Mouse (Mus musculus) embryonic facial prominence, embryonic 12.5 days (tissue): ENCODE data around the gene Mamstr. TPM values are rescaled to one million over a fixed set of nuclear protein-coding genes. Genes with fewer than 3 reads are reported as not detected.
A peak's percentile ranks its signal among the peaks of the same experiment; 100 is the strongest.

ENCODE experiments used
- ATAC-seq: fragments of 200-750 bp; cut with Nextera tagmentation; 2 replicates; pipeline ENCODE4 v1.8.0; 2017; ENCODE audit not compliant: insufficient number of reproducible peaks, insufficient read depth, low FRiP score, low TSS enrichment
- H3K27ac ChIP-seq: fragments of 300-500 bp; sonication (generic); 2 replicates; pipeline ENCODE4 v1.5.1; 2016; ENCODE audit warnings: mild to moderate bottlenecking
- H3K27me3 ChIP-seq: fragments of 300-500 bp; sonication (generic); 2 replicates; pipeline ENCODE4 v1.6.1; 2016; ENCODE audit warnings: mild to moderate bottlenecking, moderate library complexity
- H3K36me3 ChIP-seq: fragments of 300-500 bp; sonication (generic); 2 replicates; pipeline ENCODE4 v1.6.1; 2016; ENCODE audit warnings: mild to moderate bottlenecking
- H3K4me1 ChIP-seq: fragments of 300-500 bp; sonication (generic); 2 replicates; pipeline ENCODE4 v1.6.1; 2016
- H3K4me2 ChIP-seq: fragments of 300-500 bp; sonication (generic); replicated peaks from 2 replicates; pipeline ENCODE4 v1.6.1; 2016; ENCODE audit warnings: mild to moderate bottlenecking, moderate library complexity
- H3K4me3 ChIP-seq: fragments of 300-500 bp; sonication (generic); 2 replicates; pipeline ENCODE4 v1.5.1; 2016; ENCODE audit warnings: mild to moderate bottlenecking
- H3K9ac ChIP-seq: fragments of 300-500 bp; sonication (generic); 2 replicates; pipeline ENCODE4 v1.6.1; 2016; ENCODE audit warnings: mild to moderate bottlenecking, moderate library complexity
- H3K9me3 ChIP-seq: fragments of 300-500 bp; sonication (generic); 2 replicates; pipeline ENCODE4 v1.6.1; 2016; ENCODE audit warnings: mild to moderate bottlenecking, moderate library complexity
- WGBS: fragments of 180-500 bp; shearing (Covaris S2); methylation state at CpG from one replicate; pipeline ENCODE4 v1.1.7; 2016; 5-methylcytosine and 5-hydroxymethylcytosine counted together
- polyA plus RNA-seq: library from polyadenylated mRNA; unstranded; fragments of >200 nt; fragmentation: Nextera tagmentation; extraction: Ambion mirVana; gene quantifications from 2 replicates; pipeline ENCODE4 v1.2.1, GENCODE M21; 2016

The Mamstr gene
- polyA plus RNA-seq, 1 experiment from 2014 or later: 5.4 TPM

DNA sequence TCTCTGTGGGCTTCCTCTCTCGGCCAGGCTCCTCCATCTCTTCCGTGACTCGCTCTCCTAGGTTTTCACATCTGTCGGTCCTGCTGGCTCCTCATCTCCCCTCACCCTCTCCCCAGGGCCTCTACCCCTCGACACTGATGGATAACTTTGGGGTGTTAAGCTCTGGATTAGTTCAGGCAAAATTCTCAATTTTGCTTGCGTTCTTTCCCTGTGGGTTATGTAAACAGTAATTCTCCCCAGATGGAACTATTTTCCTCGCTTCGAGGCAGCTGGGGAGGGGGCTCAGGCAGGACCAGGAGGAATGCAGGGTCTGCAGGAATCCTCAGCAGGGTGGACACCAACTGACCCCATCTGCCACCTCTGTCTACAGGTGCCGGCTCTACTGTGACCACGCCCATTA is 46.0 kb downstream of the Mamstr start:
- Histone ChIP-seq H3K9ac (peak overlapping the region; percentile 19; the same call in 1 of the 2 replicates), H3K4me1 (peaks cover 26% of the 10 kb centered on the region), H3K9me3 (no peaks in the 10 kb centered on the region), H3K36me3 (no peaks in the 10 kb centered on the region), H3K27me3 (0 out of 2 replicates have a peak, but pooled peaks cover 6% of the 10 kb centered on the region), H3K4me3 (no peak overlapping the region), H3K4me2 (peak overlapping the region; percentile 23), H3K27ac (peak overlapping the region; percentile 80)
- no peak for ATAC-seq
- 24% methylated on average over 10 of the region's 10 CpGs for WGBS

DNA sequence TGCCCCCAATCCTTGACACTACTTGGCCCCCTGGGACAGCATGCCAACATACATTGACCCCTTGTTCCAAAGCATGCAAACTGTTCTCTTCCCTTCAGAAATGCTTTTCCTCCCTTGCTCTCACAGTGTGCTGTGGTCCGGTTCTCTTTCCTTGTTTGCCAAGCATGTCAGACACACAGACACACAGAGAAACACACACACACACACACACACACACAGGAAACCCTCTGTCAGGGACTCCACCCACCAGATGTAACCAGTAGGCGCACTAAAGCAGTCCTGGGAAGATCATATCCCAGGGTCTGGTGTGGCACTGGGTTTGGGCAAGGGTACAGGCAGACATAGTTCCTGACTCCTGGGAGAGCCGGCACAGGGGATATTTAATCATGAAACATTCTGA is 47.1 kb downstream of the Mamstr start:
- Histone ChIP-seq H3K4me1 (peaks cover 26% of the 10 kb centered on the region), H3K4me2 (no peak overlapping the region), H3K27ac (no peak overlapping the region), H3K27me3 (0 out of 2 replicates have a peak, but pooled peaks cover 6% of the 10 kb centered on the region), H3K9me3 (no peaks in the 10 kb centered on the region), H3K9ac (no peak overlapping the region), H3K4me3 (no peak overlapping the region), H3K36me3 (no peaks in the 10 kb centered on the region)
- WGBS: 66% methylated on average over 3 of the region's 3 CpGs
- no peak for ATAC-seq

DNA sequence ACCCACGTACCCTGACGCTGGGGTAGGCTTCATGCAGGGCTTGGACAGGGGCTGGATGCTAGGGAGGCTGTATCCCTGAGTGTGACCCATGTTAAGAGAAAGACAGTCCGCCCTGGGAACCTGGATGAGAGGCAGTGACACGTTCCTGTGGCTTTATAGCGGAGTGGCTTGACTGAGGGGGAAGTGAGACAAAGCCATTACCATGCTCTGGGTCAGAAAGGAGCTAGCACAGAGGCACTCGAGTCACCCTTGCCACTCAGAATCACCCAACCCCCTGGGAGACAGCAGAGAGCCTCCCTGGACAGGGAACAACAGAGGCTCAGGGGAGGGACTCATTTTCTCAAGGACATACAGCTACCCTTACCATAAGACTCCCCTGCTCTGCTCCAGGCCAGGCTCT is 49.3 kb downstream of the Mamstr start:
- Histone ChIP-seq H3K9me3 (no peaks in the 10 kb centered on the region), H3K27me3 (0 out of 2 replicates have a peak, but pooled peaks cover 6% of the 10 kb centered on the region), H3K4me3 (no peak overlapping the region), H3K36me3 (no peaks in the 10 kb centered on the region), H3K9ac (no peak overlapping the region), H3K4me2 (no peak overlapping the region), H3K27ac (no peak overlapping the region), H3K4me1 (peaks cover 28% of the 10 kb centered on the region)
- WGBS: 53% methylated on average over 6 of the region's 6 CpGs
- no peak for ATAC-seq

DNA sequence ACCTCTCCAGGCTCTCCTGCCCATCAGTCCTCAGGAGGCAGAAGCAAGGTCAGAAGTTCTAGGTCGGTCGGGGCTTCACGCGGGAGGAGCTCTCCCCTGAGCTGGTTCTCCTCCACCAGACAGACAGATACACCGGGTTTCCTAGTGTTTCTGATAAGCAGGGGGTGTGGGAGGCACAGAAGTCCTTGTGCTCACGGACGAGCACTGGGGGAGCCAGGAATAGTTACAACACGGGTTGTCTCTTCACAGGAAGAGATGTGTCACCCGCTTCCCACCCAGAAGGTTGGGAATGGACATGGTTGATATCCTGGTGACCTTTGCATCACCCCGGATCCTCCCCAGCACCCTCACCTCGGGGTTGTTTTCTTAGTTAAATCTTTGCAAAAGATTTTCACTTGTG is 50.0 kb downstream of the Mamstr start:
- no peaks in the 10 kb centered on the region for H3K36me3 ChIP-seq
- peaks cover 29% of the 10 kb centered on the region for H3K4me1 ChIP-seq
- H3K9me3 ChIP-seq: no peaks in the 10 kb centered on the region
- H3K27me3 ChIP-seq: 0 out of 2 replicates have a peak, but pooled peaks cover 3% of the 10 kb centered on the region
- no peak overlapping the region for H3K9ac ChIP-seq
- no peak for ATAC-seq
- no peak overlapping the region for H3K27ac ChIP-seq
- WGBS: 72% methylated on average over 11 of the region's 11 CpGs
- H3K4me2 ChIP-seq: no peak overlapping the region
- no peak overlapping the region for H3K4me3 ChIP-seq

DNA sequence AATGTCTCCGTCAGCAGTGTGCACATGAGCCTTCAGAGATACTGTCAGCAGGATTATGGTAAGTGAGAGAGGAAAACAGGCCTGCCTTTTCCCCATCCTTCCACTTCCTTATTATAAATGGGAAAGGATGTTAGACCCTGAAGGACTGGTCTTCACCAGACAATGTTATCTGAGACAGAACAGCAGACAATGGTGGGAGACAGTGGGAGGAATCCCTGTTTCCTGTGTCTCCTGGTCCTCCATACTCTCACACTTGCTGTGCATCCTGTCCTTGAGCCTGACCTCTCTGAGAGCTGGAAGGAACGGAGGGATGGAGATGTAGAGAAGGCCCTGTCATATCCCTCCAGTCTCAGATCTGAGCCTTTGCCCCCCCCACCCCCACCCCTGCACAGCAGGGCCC is 52.6 kb downstream of the Mamstr start:
- H3K4me1 ChIP-seq: peaks cover 20% of the 10 kb centered on the region
- no peak overlapping the region for H3K9ac ChIP-seq
- 93% methylated on average over 2 of the region's 2 CpGs for whole genome bisulfite sequencing
- no peak overlapping the region for H3K4me3 ChIP-seq
- no peak overlapping the region for H3K27ac ChIP-seq
- H3K27me3 ChIP-seq: no peaks in the 10 kb centered on the region
- H3K36me3 ChIP-seq: no peaks in the 10 kb centered on the region
- H3K4me2 ChIP-seq: no peak overlapping the region
- no peaks in the 10 kb centered on the region for H3K9me3 ChIP-seq
- ATAC-seq: no peak

DNA sequence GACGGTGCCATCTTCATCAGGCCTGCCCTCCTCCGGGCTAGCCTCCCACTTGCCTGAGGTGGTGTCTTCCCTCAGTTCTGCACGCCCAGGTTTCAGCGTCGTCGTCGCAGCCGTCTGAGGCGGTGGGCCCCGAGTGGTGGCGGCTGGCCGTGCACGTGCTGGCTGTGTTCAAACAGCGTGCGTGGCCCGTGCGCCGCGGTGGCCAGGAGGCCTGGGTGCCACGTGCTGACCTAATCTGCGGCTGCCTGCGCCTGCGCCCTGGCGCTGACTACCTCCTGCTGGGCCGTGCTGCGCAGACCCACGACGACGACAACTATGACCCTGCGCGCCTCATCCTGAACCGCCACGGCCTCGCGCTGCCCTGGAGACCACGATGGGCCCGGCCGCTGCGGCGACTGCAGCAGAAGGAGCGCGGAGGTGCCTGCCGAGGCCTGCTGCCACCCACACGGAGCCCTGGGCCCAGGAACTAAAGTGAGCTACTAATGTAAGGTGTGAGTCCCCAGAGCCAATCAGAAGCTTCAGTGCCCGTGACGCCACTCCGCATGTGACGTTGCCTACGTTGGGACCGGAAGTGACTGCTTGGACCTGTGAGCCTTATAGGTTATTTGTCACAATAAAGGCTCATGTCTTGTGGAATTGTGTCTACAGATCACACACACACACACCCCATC is 54.3 kb downstream of the Mamstr start, which contains the start of gene Sec1:
Sec1 (minus strand) TSS at position 482 of the 671 bp plus-strand sequence.
- Histone ChIP-seq H3K27ac (peak within 1 kb of the TSS; percentile 76), H3K36me3 (no peaks in the 10 kb centered on the region), H3K4me3 (no peak within 1 kb of the TSS), H3K4me2 (no peak within 1 kb of the TSS), H3K27me3 (peaks cover 9% of the 10 kb centered on the region), H3K9ac (no peak within 1 kb of the TSS), H3K4me1 (peaks cover 20% of the 10 kb centered on the region), H3K9me3 (no peaks in the 10 kb centered on the region)
- no peak for ATAC-seq
- 92% methylated on average over 50 of the region's 50 CpGs for WGBS

DNA sequence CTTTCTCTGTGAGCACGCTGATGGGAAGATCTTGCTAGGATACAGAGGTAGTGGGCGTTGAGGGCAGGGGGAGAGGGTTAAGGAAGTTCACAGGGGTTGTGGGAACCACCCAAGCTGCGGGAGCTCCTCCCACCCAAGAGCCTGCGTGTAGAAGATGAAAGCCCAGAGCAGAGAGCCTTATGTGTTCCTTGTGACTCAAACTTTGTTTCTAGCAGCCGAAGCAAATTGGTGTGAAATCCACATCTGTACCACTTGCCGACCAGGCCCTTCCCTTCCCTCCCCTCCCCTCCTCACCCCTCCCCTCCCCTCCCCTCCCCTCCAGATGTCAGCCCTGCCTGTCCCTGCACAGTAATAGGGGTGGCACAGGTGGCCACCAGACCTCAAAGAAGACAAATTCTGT is 55.3 kb downstream of the Mamstr start:
- WGBS: 11% methylated on average over 6 of the region's 6 CpGs
- H3K36me3 ChIP-seq: no peaks in the 10 kb centered on the region
- no peak overlapping the region for H3K4me2 ChIP-seq
- peak overlapping the region; percentile 76 for H3K27ac ChIP-seq
- H3K4me3 ChIP-seq: no peak overlapping the region
- ATAC-seq: 0 out of 2 replicates have a peak, but pooled peaks have one; percentile 24
- H3K9ac ChIP-seq: no peak overlapping the region
- H3K9me3 ChIP-seq: no peaks in the 10 kb centered on the region
- peaks cover 19% of the 10 kb centered on the region for H3K27me3 ChIP-seq
- H3K4me1 ChIP-seq: peaks cover 29% of the 10 kb centered on the region

Other genes starting within 250 kb of the Mamstr start
- gene Snrnp70, start 244.2 kb upstream of the Mamstr start, polyA plus RNA-seq: 323 and 338 TPM in 2 replicates
- 0.10 TPM in 1 of 2 replicates, not detected in the other for gene Kcna7, start 234.3 kb upstream of the Mamstr start, polyA plus RNA-seq
- gene Ntf5, start 226.3 kb upstream of the Mamstr start, polyA plus RNA-seq: 5.2 and 5.6 TPM in 2 replicates
- gene Lhb, start 219.2 kb upstream of the Mamstr start, polyA plus RNA-seq: 0.33 and 0.71 TPM in 2 replicates
- gene Gys1, start 205.1 kb upstream of the Mamstr start, polyA plus RNA-seq: 43.2 and 45.4 TPM in 2 replicates
- 149 and 151 TPM in 2 replicates for gene Ruvbl2, start 201.9 kb upstream of the Mamstr start, polyA plus RNA-seq
- gene Ftl1, start 180.1 kb upstream of the Mamstr start, polyA plus RNA-seq: 5,211 and 5,392 TPM in 2 replicates
- 220 and 224 TPM in 2 replicates for gene Bax, start 173.1 kb upstream of the Mamstr start, polyA plus RNA-seq
- gene Tulp2, start 158.1 kb upstream of the Mamstr start, polyA plus RNA-seq: 0.92 and 1.2 TPM in 2 replicates
- gene Gm45808, start 153.2 kb upstream of the Mamstr start, polyA plus RNA-seq: not detected in 2 replicates
- 3.0 and 3.7 TPM in 2 replicates for gene Dhdh, start 151.2 kb upstream of the Mamstr start, polyA plus RNA-seq
- 161 and 172 TPM in 2 replicates for gene Nucb1, start 129.6 kb upstream of the Mamstr start, polyA plus RNA-seq
- gene Ppp1r15a, start 113.7 kb upstream of the Mamstr start, polyA plus RNA-seq: 24.1 and 25.6 TPM in 2 replicates
- 3.0 and 3.2 TPM in 2 replicates for gene Plekha4, start 113.6 kb upstream of the Mamstr start, polyA plus RNA-seq
- gene Hsd17b14, start 85.1 kb upstream of the Mamstr start, polyA plus RNA-seq: 0.56 and 1.5 TPM in 2 replicates
- 49.9 and 59.3 TPM in 2 replicates for gene Bcat2, start 69.8 kb upstream of the Mamstr start, polyA plus RNA-seq
- 0.17 TPM in 1 of 2 replicates, not detected in the other for gene Fgf21, start 24.5 kb upstream of the Mamstr start, polyA plus RNA-seq
- gene Fut1, start 22.7 kb upstream of the Mamstr start, polyA plus RNA-seq: 0.56 and 0.61 TPM in 2 replicates
- gene Izumo1, start 18.2 kb upstream of the Mamstr start, polyA plus RNA-seq: 0.10 and 0.23 TPM in 2 replicates
- gene Rasip1, start 12.5 kb upstream of the Mamstr start, polyA plus RNA-seq: 16.4 and 16.8 TPM in 2 replicates
- 0.27 and 0.51 TPM in 2 replicates for gene Fut2, start 26.4 kb downstream of the Mamstr start, polyA plus RNA-seq
- 0.67 and 0.73 TPM in 2 replicates for gene Ntn5, start 44.0 kb downstream of the Mamstr start, polyA plus RNA-seq
- gene Sec1, start 54.4 kb downstream of the Mamstr start, polyA plus RNA-seq: 2.9 and 3.1 TPM in 2 replicates
- 11.5 and 14.1 TPM in 2 replicates for gene Car11, start 59.9 kb downstream of the Mamstr start, polyA plus RNA-seq
- gene Dbp, start 65.1 kb downstream of the Mamstr start, polyA plus RNA-seq: 6.9 and 11.5 TPM in 2 replicates
- 926 and 973 TPM in 2 replicates for gene Rpl18, start 75.5 kb downstream of the Mamstr start, polyA plus RNA-seq
- gene Sphk2, start 78.0 kb downstream of the Mamstr start, polyA plus RNA-seq: 34.7 and 35.3 TPM in 2 replicates
- gene Fam83e, start 81.2 kb downstream of the Mamstr start, polyA plus RNA-seq: 1.3 TPM in 2 replicates
- gene Spaca4, start 85.8 kb downstream of the Mamstr start, polyA plus RNA-seq: not detected in 2 replicates
- 3.3 and 5.2 TPM in 2 replicates for gene Lmtk3, start 143.8 kb downstream of the Mamstr start, polyA plus RNA-seq
- gene Sult2b1, start 144.7 kb downstream of the Mamstr start, polyA plus RNA-seq: 1.6 and 2.5 TPM in 2 replicates
- 173 and 176 TPM in 2 replicates for gene Cyth2, start 174.6 kb downstream of the Mamstr start, polyA plus RNA-seq
- gene Kcnj14, start 184.8 kb downstream of the Mamstr start, polyA plus RNA-seq: 2.4 and 2.5 TPM in 2 replicates
- gene Grwd1, start 191.0 kb downstream of the Mamstr start, polyA plus RNA-seq: 75.6 and 76.3 TPM in 2 replicates
- gene Kdelr1, start 232.8 kb downstream of the Mamstr start, polyA plus RNA-seq: 53.6 and 66.3 TPM in 2 replicates
- 0.56 and 0.64 TPM in 2 replicates for gene Grin2d, start 238.4 kb downstream of the Mamstr start, polyA plus RNA-seq